Comparison of ENCODE assay signal across 25 mouse cellular contexts in genomic region chr10:79586243-79586642, GRCm38 (mm10). TPM values are rescaled to one million over a fixed set of nuclear protein-coding genes. Genes with fewer than 3 reads are reported as not detected.
"Had no signal": no experiment of that assay in that cellular context is flagged by ENCODE, and none has a peak within 500 bp of the region (broad histone marks: within the 10 kb centered on the region; RNA-seq: fewer than 3 reads in every experiment).

No protein-coding gene starts in this region.

- H3K36me3 ChIP-seq: limb, embryonic 13.5 days; lung, embryonic 15.5 days; midbrain, embryonic 10.5 days; neural tube, embryonic 12.5 days; neural tube, embryonic 15.5 days; stomach, embryonic 15.5 days had no signal

- H3K4me3 ChIP-seq: limb, embryonic 13.5 days; lung, embryonic 15.5 days; megakaryocyte, embryonic 14.5 days; midbrain, embryonic 10.5 days; neural tube, embryonic 12.5 days; neural tube, embryonic 15.5 days; stomach, embryonic 15.5 days had no signal

- H3K27me3 ChIP-seq: limb, embryonic 13.5 days; lung, embryonic 15.5 days; neural tube, embryonic 12.5 days; neural tube, embryonic 15.5 days; stomach, embryonic 15.5 days had no signal

- H3K4me1 ChIP-seq: limb, embryonic 13.5 days; lung, embryonic 15.5 days; megakaryocyte, embryonic 14.5 days; midbrain, embryonic 10.5 days; neural tube, embryonic 12.5 days; neural tube, embryonic 15.5 days; stomach, embryonic 15.5 days had no signal

- DNase-seq: kidney, adult 18-20 months; kidney, adult 9 months; kidney, postnatal 14 days; kidney, postnatal 4 days; left cerebral cortex, postnatal 4 days; lung, adult 18-20 months; lung, postnatal 10 days; lung, postnatal 36 days; midbrain, embryonic 14.5 days; retina, postnatal 1 day; right cerebral cortex, postnatal 25 days; spleen, adult 18-20 months; thymus, adult 2 months; thymus, postnatal 14 days; thymus, postnatal 4 days had no signal

- H3K9ac ChIP-seq: limb, embryonic 13.5 days; liver, embryonic 14.5 days; lung, embryonic 15.5 days; neural tube, embryonic 12.5 days; neural tube, embryonic 15.5 days; stomach, embryonic 15.5 days had no signal

- H3K27ac ChIP-seq: limb, embryonic 13.5 days; liver, embryonic 14.5 days; lung, embryonic 15.5 days; midbrain, embryonic 10.5 days; neural tube, embryonic 12.5 days; neural tube, embryonic 15.5 days; stomach, embryonic 15.5 days had no signal

- H3K4me2 ChIP-seq: limb, embryonic 13.5 days; liver, embryonic 11.5 days; lung, embryonic 15.5 days; neural tube, embryonic 12.5 days; neural tube, embryonic 15.5 days; stomach, embryonic 15.5 days had no signal

- H3K9me3 ChIP-seq: limb, embryonic 13.5 days; lung, embryonic 15.5 days; midbrain, embryonic 10.5 days; neural tube, embryonic 12.5 days; neural tube, embryonic 15.5 days; stomach, embryonic 15.5 days had no signal

RNA-seq across cellular contexts. Expression of gene Theg, which starts 0.9 kb away (rescaled TPM):
- polyA plus RNA-seq: kidney, embryonic 16.5 days; limb, embryonic 13.5 days; liver, embryonic 11.5 days; liver, embryonic 14.5 days; lung, embryonic 15.5 days; midbrain, embryonic 10.5 days; midbrain, embryonic 14.5 days; neural tube, embryonic 12.5 days; stomach, embryonic 15.5 days; thymus, adult 2 months had no signal

RNA-seq across cellular contexts. Expression of gene C2cd4c, which starts 27.6 kb away (rescaled TPM):
- polyA plus RNA-seq: liver, embryonic 11.5 days; lung, embryonic 15.5 days; neural tube, embryonic 12.5 days had no signal
